Mouse (Mus musculus): ENCODE data around the gene Olfr341. TPM values are rescaled to one million over a fixed set of nuclear protein-coding genes. Genes with fewer than 3 reads are reported as not detected.

Olfr341 gene
- polyA plus RNA-seq (2017; shearing (Covaris generic)), result not detected

GRCm38 (mm10) chr2:36482368-36482767, at the start of gene Olfr341:
TSS of gene Olfr341 (minus strand) at chr2:36482468.

GRCm38 (mm10) chr2:36524698-36525097, 42.4 kb upstream of the Olfr341 start, which contains the start of gene Olfr342:
TSS of gene Olfr342 (plus strand) at chr2:36524998.

DNA sequence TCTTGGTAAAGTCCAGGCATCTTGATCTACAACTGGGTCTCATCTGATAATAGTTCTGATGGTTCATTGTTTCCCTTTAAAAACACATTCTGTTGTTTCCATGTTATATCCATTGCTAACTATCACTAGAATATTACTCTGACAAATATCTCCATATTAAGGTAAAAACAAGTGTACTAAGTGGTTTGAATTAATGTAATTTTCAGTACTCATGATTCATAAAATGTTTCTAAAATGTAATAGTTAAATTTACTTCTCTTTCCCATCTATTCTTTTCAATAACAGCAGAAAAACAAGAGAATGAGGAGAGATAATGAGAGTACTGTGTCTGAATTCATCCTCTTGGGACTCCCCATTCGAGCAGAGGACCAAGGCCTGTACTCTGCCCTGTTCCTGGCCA, 30.0 kb downstream of the Olfr341 start, which contains the start of gene Olfr340:
Olfr340 (plus strand) TSS at position 301 of the 400 bp plus-strand sequence.

Other genes starting within 250 kb of the Olfr341 start
- gene Olfr338, start 108.9 kb downstream of the Olfr341 start, polyA plus RNA-seq (2017; shearing (Covaris generic)), result 0.05 TPM
- gene Olfr339, start 63.5 kb downstream of the Olfr341 start, polyA plus RNA-seq (2017; shearing (Covaris generic)), result not detected
- not detected for gene Olfr340, start 29.9 kb downstream of the Olfr341 start, polyA plus RNA-seq (2017; shearing (Covaris generic))
- gene Olfr342, start 42.5 kb upstream of the Olfr341 start, polyA plus RNA-seq (2017; shearing (Covaris generic)), result not detected
- gene Olfr344, start 84.2 kb upstream of the Olfr341 start, polyA plus RNA-seq (2017; shearing (Covaris generic)), result not detected
- not detected for gene Olfr345, start 157.6 kb upstream of the Olfr341 start, polyA plus RNA-seq (2017; shearing (Covaris generic))
- not detected for gene Olfr346, start 203.3 kb upstream of the Olfr341 start, polyA plus RNA-seq (2017; shearing (Covaris generic))
- gene Olfr347, start 249.4 kb upstream of the Olfr341 start, polyA plus RNA-seq (2017; shearing (Covaris generic)), result not detected